Mouse (Mus musculus) right cerebral cortex, postnatal 10 days (tissue): ENCODE measurements around the gene Plxna1.

ENCODE experiments used
- DNase-seq, 2 experiments: peaks; one replicate each; pipeline ENCODE4 v3.0.0; 2021; ENCODE audit warnings: low spot score in 2 of 2

Plxna1 gene

GRCm38 (mm10) chr6:89362281-89363106 lies at the start of gene Plxna1:
TSS of gene Plxna1 (minus strand) at chr6:89362620.
- peak; percentile 68 to 78 for DNase-seq

DNA sequence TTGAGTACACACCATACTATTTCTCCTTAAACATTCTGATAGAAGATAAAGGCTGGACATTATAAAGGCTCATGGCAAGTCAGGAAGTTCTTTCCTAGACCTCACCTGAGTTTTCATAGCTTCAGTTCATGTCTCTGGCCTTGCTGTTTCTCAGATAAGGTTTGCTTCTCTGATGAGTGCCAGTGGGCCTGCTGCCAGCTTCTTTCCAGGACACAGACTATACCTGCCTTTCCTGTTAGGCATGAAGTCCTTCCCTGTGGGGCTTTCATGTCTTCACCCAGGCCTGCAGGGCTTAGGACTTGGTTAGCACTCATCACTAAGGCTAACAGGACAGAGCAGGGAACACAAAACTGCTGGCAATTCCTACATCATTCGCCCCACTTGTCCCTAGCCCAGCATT lies 46.6 kb upstream of the Plxna1 start:
- no peak for DNase-seq

- DNase-seq: no peak
Observed at GRCm38 (mm10) chr6:89408259-89408658, 45.8 kb upstream of the Plxna1 start.

DNA sequence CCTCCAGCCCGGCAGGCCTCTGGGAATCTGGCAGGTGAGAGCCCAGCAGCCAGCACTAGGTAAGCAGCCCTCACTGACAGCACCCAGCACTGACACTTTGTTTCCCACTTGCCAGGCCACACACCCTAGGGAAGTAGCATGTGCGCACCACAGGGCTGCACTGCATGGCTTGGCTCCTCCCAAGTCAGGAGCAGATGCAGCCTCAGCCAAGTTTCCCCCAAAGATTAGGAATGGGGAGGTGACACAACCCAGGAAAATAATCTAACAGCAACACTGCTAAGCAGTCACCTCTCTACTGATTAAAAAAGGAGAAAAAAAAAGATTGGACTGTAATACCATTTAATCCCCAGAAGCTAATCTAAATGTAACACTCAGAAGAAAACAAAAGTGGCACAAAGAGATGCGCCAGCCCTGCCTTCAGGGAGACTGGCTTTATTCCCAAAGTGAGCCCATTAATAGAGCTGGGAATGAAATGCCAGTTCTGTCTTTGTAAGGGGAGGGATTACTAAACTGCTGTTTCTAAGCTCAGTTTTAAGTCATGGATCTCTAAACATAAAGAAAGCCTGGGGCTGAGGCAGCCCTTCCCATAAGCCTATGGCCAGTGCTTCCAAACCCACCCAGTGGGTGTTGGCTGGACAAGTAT lies 44.9 kb upstream of the Plxna1 start:
- no peak for DNase-seq

GRCm38 (mm10) chr6:89404964-89405363 lies 42.5 kb upstream of the Plxna1 start:
- no peak for DNase-seq

- no peak for DNase-seq
Observed at GRCm38 (mm10) chr6:89403257-89404225, 41.1 kb upstream of the Plxna1 start.

DNA sequence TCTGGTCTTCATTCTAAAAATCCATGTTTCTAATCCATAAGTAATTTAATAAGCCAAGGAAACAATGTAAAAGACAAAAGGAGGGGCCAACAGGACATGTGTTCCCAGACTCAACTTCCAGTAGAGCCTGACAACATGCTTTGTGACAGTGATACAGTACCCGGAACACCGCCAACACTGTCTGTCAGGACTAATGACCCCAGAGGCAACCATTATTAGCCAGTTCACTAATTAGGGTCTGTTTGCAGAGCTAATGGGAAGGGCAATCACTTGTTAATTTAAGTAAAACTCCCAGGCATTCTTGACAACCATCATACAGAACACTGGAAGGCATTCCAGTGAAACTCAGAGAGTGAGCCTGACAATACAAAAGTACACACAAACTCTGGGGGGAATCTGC lies 40.0 kb upstream of the Plxna1 start:
- no peak for DNase-seq

GRCm38 (mm10) chr6:89399564-89399963 lies 37.1 kb upstream of the Plxna1 start:
- no peak for DNase-seq

DNA sequence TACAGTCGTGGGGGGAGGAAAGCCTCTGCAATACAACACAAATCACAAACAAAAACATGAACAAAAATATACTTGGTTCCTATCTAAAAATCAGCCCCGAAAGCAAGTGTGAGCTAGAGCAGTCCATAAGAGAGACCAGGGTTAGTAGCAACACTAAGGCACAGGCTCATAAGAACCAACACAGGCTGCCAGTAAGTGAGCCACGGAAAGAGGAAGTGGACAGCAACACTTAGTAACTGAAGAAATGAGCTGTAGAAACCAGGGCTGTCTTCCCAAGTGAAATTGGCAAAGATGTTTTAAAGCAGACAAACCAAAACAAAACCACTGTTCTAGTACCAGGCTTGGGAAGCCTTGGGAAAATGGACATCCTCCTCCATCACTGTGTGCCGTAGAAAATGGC lies 35.5 kb upstream of the Plxna1 start:
- no peak for DNase-seq

GRCm38 (mm10) chr6:89393820-89394219 lies 31.4 kb upstream of the Plxna1 start:
- no peak for DNase-seq

DNA sequence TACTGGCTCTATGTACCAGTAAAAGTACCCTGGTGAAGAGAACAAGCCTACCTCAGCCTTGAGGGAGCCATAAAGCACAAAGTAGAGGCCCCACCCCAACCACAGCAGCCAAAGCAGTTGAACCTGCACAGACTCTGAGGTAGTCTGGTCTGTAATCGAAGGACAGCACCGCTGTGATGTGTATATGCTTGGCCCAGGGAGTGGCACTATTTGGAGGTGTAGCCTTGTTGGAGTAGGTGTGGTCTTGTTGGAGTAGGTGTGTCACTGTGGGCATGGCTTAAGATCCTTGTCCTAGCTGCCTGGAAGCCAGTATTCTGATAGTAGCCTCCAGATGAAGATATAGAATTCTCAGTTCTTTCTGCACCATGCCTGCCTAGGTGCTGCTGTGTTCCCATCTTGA lies 29.8 kb upstream of the Plxna1 start:
- no peak for DNase-seq

DNA sequence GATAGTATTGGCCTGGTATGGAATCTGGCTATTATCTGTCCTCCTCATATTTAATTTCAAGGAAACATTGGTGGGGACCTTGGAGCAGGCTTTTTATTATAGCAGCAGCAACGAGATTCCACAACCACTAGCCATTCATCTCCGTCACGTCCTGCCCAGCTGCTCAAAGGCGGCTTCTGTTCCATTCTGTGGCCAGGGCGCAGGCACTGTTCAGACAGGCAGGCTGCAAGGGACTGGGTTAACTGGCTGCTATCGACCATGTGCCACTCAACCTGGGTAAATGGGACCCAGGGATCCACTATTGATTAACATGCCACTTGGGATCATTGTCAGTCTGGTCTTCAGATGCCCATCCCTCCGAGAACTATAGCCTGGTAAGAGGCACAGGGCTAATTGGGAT lies 27.4 kb upstream of the Plxna1 start:
- no peak for DNase-seq

DNA sequence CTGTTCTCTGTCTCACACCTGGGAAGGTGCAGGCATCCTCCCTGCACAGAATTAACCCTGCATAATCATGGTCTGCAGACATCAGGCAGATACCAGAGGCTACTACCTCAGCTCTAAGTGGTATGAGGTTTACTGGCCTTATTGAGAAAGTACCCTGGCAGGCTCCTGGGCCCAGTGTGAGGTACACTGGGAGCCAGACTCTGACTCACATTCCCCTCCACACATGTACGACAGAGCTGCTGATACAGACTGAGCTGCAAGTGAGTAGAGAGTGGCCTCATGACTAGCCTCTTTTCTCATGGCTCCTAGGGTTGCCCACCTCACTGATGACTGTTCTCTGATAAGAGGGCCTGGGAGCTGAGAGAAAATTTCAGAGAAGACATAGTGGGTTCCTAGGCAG lies 24.5 kb upstream of the Plxna1 start:
- DNase-seq: no peak

- no peak for DNase-seq
Observed at GRCm38 (mm10) chr6:89384699-89385098, 22.3 kb upstream of the Plxna1 start.

- DNase-seq: no peak
Observed at GRCm38 (mm10) chr6:89381851-89382250, 19.4 kb upstream of the Plxna1 start.

DNA sequence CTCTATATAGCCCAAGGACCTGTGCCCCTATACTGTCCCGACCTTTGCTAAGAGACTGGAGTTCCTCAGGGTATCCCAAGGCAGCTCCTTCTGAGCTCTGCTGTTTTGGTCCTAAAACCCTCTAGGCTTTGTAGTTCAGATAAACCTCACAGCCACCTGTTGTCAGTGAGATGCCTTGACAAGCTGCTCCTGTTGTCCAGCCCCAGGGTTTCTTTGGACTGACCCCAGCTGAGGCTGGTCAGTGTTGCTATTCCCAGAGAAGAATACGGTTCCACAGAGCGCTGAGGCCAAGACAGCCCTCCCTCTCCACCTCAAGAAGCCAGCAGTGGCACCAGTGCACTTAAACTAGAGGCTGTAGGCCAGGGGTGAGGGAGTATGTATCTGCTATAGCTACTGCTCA lies 18.8 kb upstream of the Plxna1 start:
- no peak for DNase-seq

DNA sequence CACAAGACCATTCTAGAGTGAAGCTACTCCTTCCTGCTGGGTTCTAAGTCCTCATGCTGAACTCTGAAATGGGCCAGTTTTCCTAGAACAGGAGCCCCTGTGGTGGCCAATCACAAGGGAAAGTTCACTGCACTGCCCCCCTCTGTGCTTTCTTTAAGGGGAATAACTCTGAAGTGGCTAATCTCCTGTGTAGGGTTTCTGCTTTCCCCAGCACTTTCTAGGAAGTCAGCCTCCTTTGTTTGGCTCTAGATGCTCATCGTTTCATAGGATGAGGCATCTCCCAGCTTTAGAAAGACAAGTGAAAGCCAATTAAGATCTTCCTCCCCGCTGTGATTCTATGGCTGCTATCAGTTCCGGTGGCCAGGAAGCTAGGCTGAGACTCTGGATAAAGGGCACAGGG lies 18.3 kb upstream of the Plxna1 start:
- DNase-seq: no peak

DNA sequence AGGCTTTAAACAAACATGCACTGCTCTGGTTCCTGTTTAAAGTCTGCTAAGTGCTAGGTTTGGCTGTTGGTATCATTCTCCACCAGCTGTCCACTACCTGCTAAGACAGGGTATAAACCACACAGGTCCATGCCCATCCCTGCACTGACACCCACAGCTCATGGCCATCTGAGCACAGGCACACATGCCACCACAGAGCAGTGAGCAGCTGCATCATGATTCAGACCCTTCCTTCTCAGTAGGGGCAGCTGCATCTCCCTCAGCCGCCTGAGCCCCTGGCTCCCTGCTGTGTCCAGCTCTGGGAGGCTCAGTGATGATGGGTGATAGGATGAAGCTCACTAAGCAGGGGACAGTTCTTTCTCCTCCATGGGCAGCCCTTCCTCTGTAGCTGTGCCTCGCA lies 15.8 kb upstream of the Plxna1 start:
- no peak for DNase-seq

DNA sequence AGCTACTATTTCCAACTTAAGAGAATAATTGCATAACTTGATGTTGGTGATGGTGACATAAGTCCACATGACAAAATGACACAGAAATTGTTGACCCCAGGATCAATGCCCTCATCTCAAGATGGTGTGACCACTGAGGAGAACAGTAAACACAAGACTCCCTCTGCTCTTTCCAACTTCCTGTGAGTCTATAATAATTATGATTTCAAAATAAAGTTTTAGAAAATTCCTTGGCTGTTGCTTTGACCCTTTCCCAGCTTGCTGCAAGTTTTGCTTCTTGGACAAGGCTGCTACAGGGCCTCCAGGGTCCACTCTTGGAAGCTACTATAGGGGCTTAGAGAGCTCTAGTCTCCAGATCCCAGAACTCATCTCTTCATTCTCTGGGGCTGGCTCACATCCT lies 6.4 kb upstream of the Plxna1 start:
- DNase-seq: no peak

DNA sequence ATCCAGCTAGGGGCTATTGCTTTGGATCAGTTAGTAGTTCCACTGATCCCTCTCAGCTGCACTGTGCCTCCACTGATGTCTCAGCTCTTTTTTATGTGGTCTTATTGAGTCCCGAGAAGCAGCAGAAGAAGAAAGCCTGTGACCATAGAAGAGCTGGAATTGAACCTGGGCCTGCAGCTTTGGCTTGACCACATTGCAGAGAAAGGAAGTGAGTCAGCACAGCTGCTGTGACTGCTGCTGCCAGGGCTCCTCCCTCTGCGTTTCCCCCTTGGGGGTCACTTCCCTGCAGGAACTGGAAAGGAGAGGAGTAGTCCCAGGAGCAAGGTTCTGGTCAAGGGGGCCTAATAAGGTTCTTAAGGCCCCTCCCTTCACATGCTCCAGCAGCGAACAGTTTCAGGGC lies 1.9 kb upstream of the Plxna1 start:
- DNase-seq: no peak

- no peak for DNase-seq
Observed at GRCm38 (mm10) chr6:89363107-89363451, 659 bp upstream of the Plxna1 start.
